Mouse (Mus musculus) forebrain, embryonic 16.5 days (tissue): ENCODE measurements around the gene Slc41a2. TPM values are rescaled to one million over a fixed set of nuclear protein-coding genes. Genes with fewer than 3 reads are reported as not detected.
A peak's percentile ranks its signal among the peaks of the same experiment; 100 is the strongest.

Experiments
- ATAC-seq: fragments of 200-750 bp; cut with Nextera tagmentation; 2 replicates; pipeline ENCODE4 v1.8.0; 2017; ENCODE audit warnings: mild to moderate bottlenecking, moderate library complexity
- H3K27ac ChIP-seq: fragments of 300-500 bp; sonication (generic); 2 replicates; pipeline ENCODE4 v1.5.1; 2014; ENCODE audit warnings: low read length, control low read depth
- H3K27me3 ChIP-seq: fragments of 300-500 bp; sonication (generic); replicated peaks from 2 replicates; pipeline ENCODE4 v1.6.1; 2014; ENCODE audit warnings: low read length; ENCODE audit not compliant: control insufficient read depth, insufficient read depth
- H3K36me3 ChIP-seq: fragments of 300-500 bp; sonication (generic); 2 replicates; pipeline ENCODE4 v1.6.1; 2014; ENCODE audit not compliant: control insufficient read depth, insufficient read depth
- H3K4me1 ChIP-seq: fragments of 300-500 bp; sonication (generic); replicated peaks from 2 replicates; pipeline ENCODE4 v1.6.1; 2014; ENCODE audit warnings: low read length; ENCODE audit not compliant: control insufficient read depth, insufficient read depth
- H3K4me2 ChIP-seq: fragments of 300-500 bp; sonication (generic); 2 replicates; pipeline ENCODE4 v1.6.1; 2014; ENCODE audit warnings: mild to moderate bottlenecking, low read length, control low read depth
- H3K4me3 ChIP-seq: fragments of 300-500 bp; sonication (generic); replicated peaks from 2 replicates; pipeline ENCODE4 v1.5.1; 2014; ENCODE audit warnings: mild to moderate bottlenecking, low read length, control low read depth
- H3K9ac ChIP-seq: fragments of 300-500 bp; sonication (generic); replicated peaks from 2 replicates; pipeline ENCODE4 v1.6.1; 2014; ENCODE audit warnings: low read depth, low read length, control low read depth
- H3K9me3 ChIP-seq: fragments of 300-500 bp; sonication (generic); 2 replicates; pipeline ENCODE4 v1.6.1; 2016; ENCODE audit warnings: low read length; ENCODE audit not compliant: control insufficient read depth
- WGBS: fragments of 180-500 bp; shearing (Covaris S2); extraction: QIAGEN DNeasy Blood & Tissue Kit; methylation state at CpG from one replicate; pipeline ENCODE4 v1.1.7; 2014; 5-methylcytosine and 5-hydroxymethylcytosine counted together
- polyA plus RNA-seq: library from polyadenylated mRNA; unstranded; fragments of >200 nt; fragmentation: Nextera tagmentation; extraction: Ambion mirVana; gene quantifications from 2 replicates; pipeline ENCODE4 v1.2.1, GENCODE M21; 2015

The Slc41a2 gene
- polyA plus RNA-seq, 1 experiment from 2014 or later: 6.8 TPM

DNA sequence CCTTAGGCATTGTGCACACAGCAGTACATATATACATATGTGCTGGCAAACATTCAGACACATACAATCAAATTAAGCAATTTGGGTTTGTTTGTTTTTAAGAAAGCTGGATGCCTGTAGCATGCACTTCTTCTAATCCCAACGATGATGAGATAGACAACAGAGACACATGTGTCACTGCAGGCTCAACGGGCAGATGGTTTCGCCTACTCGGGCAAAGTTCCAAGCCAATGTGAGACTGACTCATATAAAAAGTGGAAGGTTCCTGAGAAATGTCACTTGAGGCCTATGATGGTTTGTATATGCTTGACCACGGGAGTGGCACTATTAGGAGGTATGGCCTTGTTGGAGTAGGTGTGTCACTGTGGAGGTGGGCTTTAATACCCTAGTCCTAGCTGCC, 5.5 kb upstream of the Slc41a2 start:
- no peaks in the 10 kb centered on the region for H3K27me3 ChIP-seq
- no peaks in the 10 kb centered on the region for H3K9me3 ChIP-seq
- H3K4me3 ChIP-seq: no peak overlapping the region
- no peaks in the 10 kb centered on the region for H3K4me1 ChIP-seq
- 80% methylated on average over 5 of the region's 5 CpGs for WGBS
- H3K36me3 ChIP-seq: no peaks in the 10 kb centered on the region
- ATAC-seq: no peak
- H3K4me2 ChIP-seq: no peak overlapping the region
- H3K27ac ChIP-seq: no peak overlapping the region
- no peak overlapping the region for H3K9ac ChIP-seq

DNA sequence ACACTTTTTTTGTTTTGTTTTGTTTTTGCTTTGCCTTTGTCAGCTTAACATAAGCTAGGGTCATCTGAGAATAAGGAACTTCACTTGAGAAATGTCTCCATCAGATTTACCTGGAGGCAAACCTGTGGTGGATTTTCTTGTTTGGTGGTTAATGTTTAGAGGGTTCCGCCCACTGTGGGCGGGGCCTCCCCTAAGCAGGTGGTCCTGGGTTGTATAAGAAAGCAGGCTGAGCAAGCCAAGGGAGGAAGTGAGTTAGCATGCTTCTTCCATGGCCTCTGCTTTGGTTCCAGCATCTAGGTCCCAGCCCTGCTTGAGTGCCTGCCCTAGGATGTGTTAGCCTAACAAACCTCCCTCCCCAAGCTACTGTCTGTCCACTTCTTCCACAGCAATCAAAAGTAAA, 3.5 kb upstream of the Slc41a2 start:
- H3K4me2 ChIP-seq: no peak overlapping the region
- no peak overlapping the region for H3K4me3 ChIP-seq
- H3K4me1 ChIP-seq: 0 out of 2 replicates have a peak, but pooled peaks cover 4% of the 10 kb centered on the region
- no peaks in the 10 kb centered on the region for H3K9me3 ChIP-seq
- no peak overlapping the region for H3K9ac ChIP-seq
- ATAC-seq: no peak
- WGBS: 44% methylated on average over 2 of the region's 2 CpGs
- peaks cover 2% of the 10 kb centered on the region; the same call in 1 of the 2 replicates for H3K27me3 ChIP-seq
- no peaks in the 10 kb centered on the region for H3K36me3 ChIP-seq
- H3K27ac ChIP-seq: no peak overlapping the region

DNA sequence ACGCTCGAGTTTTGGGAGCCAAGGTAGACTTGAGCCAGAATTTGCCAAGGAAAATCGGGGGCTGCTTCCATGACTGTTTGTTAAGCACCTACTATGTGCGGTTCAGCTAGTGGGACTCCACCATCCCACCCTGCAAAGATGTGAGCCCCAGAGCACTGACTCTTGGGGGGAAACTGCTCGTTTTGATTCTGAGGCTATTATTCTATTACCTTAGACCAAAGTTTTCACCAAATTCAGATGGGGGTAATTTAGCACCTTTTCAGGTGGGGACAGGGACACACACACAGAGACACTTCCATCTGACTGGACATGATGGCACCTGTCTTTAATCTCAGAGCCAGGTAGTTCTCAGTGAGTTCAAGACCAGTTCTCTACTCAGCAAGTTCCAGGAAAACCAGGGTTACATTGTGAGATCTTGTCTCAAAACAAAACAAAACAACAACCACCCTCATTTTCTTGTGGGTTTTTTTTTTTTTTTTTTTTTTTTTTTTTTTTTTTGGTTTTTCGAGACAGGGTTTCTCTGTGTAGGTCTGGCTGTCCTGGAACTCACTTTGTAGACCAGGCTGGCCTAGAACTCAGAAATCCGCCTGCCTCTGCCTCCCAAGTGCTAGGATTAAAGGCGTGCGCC, 403 bp upstream of the Slc41a2 start:
- Histone ChIP-seq H3K9me3 (no peaks in the 10 kb centered on the region), H3K4me1 (0 out of 2 replicates have a peak, but pooled peaks cover 5% of the 10 kb centered on the region), H3K27ac (peak overlapping the region; percentile 39; the same call in 1 of the 2 replicates), H3K9ac (peak overlapping the region; percentile 89), H3K36me3 (no peaks in the 10 kb centered on the region), H3K4me2 (peak overlapping the region; percentile 78), H3K27me3 (peaks cover 15% of the 10 kb centered on the region), H3K4me3 (peak overlapping the region; percentile 76)
- WGBS: 51% methylated on average over 8 of the region's 9 CpGs
- peak; percentile 16; the same call in 1 of the 2 replicates for ATAC-seq

DNA sequence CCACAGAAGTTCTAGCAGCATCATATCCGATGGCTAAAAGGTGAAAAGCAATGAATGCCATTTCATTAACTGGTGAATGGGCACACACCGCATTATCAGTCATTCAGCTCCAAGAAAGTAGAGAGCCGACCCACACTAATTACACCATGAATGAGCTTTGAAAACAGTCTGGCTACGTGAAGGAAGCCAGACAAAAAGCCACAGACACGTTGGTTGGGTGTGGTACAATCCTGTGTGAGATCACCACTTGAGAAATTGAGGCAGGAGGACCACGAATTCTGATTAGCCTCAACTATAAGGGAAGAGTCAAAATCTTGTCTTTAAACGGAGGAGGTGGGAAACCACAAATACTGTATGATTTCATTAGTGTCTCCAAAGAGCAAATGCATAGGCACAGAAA, 1.3 kb downstream of the Slc41a2 start:
- 0 out of 2 replicates have a peak, but pooled peaks cover 5% of the 10 kb centered on the region for H3K4me1 ChIP-seq
- H3K27me3 ChIP-seq: peaks cover 15% of the 10 kb centered on the region
- no peak for ATAC-seq
- no peak overlapping the region for H3K9ac ChIP-seq
- H3K9me3 ChIP-seq: no peaks in the 10 kb centered on the region
- 9% methylated on average over 7 of the region's 7 CpGs for WGBS
- H3K4me3 ChIP-seq: peak overlapping the region; percentile 20; the same call in 1 of the 2 replicates
- H3K27ac ChIP-seq: no peak overlapping the region
- peak overlapping the region; percentile 11; the same call in 1 of the 2 replicates for H3K4me2 ChIP-seq
- H3K36me3 ChIP-seq: no peaks in the 10 kb centered on the region

DNA sequence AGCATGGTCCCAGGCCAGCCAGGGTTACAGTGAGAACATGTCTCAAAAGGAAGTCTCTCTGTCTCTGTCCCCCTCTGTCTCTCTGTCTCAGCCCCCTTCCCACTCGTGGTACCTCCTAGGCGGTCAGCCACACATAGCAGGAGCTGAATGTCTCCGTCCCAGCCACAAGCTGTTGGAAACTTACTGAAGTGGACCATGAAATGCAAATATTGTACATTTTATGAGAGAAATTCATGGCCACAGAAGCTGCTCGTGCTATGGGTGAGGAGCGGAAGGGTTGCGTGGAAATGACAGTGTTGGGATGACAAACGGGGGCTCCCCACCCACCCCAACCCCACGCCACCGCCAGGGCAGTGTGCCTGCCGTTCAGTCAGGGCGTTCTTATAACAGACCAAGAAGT, 5.1 kb downstream of the Slc41a2 start:
- H3K4me3 ChIP-seq: no peak overlapping the region
- WGBS: 91% methylated on average over 11 of the region's 11 CpGs
- ATAC-seq: no peak
- no peak overlapping the region for H3K9ac ChIP-seq
- no peaks in the 10 kb centered on the region for H3K36me3 ChIP-seq
- H3K4me2 ChIP-seq: no peak overlapping the region
- no peak overlapping the region for H3K27ac ChIP-seq
- H3K4me1 ChIP-seq: 0 out of 2 replicates have a peak, but pooled peaks cover 2% of the 10 kb centered on the region
- peaks cover 15% of the 10 kb centered on the region for H3K27me3 ChIP-seq
- H3K9me3 ChIP-seq: no peaks in the 10 kb centered on the region

DNA sequence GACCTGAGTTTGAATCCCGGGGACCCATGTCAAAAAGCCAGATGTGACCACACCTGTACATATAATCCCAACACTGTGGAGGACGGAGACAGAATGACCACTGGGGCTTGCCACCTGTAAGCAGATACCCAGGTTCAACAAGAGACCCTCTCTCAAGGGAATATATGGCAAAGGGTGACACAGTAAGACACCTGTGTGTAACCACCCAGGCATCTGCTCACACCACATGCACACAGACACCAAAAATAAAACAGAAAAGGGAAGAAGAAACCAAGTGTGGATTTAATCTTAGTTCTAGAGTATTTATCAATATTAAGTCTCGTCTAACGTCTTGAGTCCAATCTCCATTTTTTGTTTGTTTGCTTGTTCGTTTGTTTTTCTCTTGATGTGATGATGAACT, 5.9 kb downstream of the Slc41a2 start:
- Histone ChIP-seq H3K4me3 (no peak overlapping the region), H3K4me2 (no peak overlapping the region), H3K27ac (no peak overlapping the region), H3K36me3 (no peaks in the 10 kb centered on the region), H3K9me3 (no peaks in the 10 kb centered on the region), H3K27me3 (peaks cover 15% of the 10 kb centered on the region), H3K4me1 (0 out of 2 replicates have a peak, but pooled peaks cover 2% of the 10 kb centered on the region), H3K9ac (no peak overlapping the region)
- ATAC-seq: no peak
- WGBS: 93% methylated on average over 5 of the region's 5 CpGs

DNA sequence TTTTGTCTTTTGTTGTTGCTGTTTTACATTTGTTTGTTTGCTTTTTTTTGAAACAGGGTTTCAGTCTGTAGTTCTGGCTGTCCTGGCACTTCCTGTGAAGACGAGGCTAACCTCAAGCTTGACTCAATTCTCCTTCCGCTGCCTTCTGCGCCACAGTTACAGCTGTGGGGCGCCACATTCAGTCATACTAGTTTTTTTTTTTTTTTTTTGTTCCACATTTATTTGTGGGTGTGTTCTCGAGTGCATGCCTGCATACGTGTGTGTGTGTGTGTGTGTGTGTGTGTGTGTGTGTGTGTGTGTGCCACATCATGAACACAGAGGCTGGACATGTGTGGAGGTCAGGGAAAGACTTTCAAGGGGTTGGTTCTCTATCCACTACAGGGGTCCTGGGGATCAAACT, 7.3 kb downstream of the Slc41a2 start:
- no peaks in the 10 kb centered on the region for H3K9me3 ChIP-seq
- H3K9ac ChIP-seq: no peak overlapping the region
- peaks cover 11% of the 10 kb centered on the region for H3K27me3 ChIP-seq
- ATAC-seq: no peak
- no peak overlapping the region for H3K4me3 ChIP-seq
- H3K4me2 ChIP-seq: no peak overlapping the region
- 82% methylated on average over 6 of the region's 6 CpGs for WGBS
- no peaks in the 10 kb centered on the region for H3K4me1 ChIP-seq
- H3K27ac ChIP-seq: no peak overlapping the region
- no peaks in the 10 kb centered on the region for H3K36me3 ChIP-seq

DNA sequence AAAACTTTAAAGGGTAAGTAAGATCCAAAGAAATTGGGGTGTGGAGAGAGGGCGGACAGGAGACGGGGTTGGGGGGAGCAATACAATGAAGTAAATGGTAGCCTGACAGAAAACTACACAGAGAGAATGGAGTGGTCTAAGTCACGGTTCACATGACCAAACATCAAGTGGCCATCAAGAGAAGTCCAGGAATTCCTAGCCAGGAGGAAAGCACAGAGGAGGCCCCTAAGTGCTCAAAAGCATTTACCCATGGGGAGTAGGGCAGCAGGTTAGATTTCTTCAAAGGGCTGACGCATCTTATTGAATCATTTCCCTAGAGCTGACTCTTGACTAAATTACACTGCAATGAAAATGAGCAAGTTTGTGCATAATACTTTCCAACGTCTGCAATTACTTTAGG, 8.9 kb downstream of the Slc41a2 start:
- Histone ChIP-seq H3K9ac (no peak overlapping the region), H3K27ac (no peak overlapping the region), H3K4me3 (no peak overlapping the region), H3K27me3 (no peaks in the 10 kb centered on the region), H3K36me3 (no peaks in the 10 kb centered on the region), H3K4me1 (no peaks in the 10 kb centered on the region), H3K9me3 (no peaks in the 10 kb centered on the region), H3K4me2 (no peak overlapping the region)
- WGBS: 71% methylated on average over 5 of the region's 5 CpGs
- ATAC-seq: no peak

DNA sequence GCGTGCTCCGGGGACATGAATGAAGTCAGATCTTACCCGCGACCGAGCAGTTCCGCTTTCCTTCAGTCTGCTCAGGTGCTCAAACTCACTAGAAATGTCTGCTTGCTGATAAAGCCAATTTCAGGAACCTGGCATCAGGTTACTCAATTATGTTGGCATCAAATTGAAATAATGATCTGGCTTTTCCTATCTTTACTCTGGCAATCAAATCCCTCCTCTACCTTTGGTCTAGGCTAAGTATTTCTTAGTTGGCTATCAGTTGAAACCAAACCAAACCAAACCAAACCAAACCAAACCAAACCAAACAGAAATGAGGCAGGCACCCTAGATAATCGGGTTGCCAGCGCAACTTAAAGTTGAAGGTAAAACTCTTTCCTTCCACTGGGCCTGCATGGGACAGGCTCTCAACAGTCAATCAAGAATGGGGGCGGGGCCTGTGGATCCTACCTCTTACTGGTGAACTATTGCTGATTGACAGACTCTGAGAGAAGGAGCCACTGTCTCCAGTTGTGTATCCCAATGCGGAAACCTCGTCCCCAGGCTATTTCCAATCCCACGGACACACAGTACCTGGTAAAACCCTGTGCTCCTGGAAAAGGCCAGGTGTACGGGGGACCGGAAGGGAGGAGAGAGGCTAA, 10.9 kb downstream of the Slc41a2 start:
- no peaks in the 10 kb centered on the region for H3K4me1 ChIP-seq
- H3K9me3 ChIP-seq: no peaks in the 10 kb centered on the region
- no peak overlapping the region for H3K4me2 ChIP-seq
- ATAC-seq: no peak
- H3K4me3 ChIP-seq: no peak overlapping the region
- H3K27me3 ChIP-seq: no peaks in the 10 kb centered on the region
- 88% methylated on average over 14 of the region's 14 CpGs for WGBS
- H3K36me3 ChIP-seq: no peaks in the 10 kb centered on the region
- no peak overlapping the region for H3K9ac ChIP-seq
- H3K27ac ChIP-seq: no peak overlapping the region
